Mouse (Mus musculus) spleen, postnatal 36 days (tissue): Measurements from ENCODE around the gene Fcor.
A peak's percentile ranks its signal among the peaks of the same experiment; 100 is the strongest.

Experiments
- DNase-seq, 2 experiments: peaks; one replicate each; pipeline ENCODE4 v3.0.0; 2022; ENCODE audit warnings: low spot score in 2 of 2, mixed read lengths in 1 of 2

Gene Fcor

DNA sequence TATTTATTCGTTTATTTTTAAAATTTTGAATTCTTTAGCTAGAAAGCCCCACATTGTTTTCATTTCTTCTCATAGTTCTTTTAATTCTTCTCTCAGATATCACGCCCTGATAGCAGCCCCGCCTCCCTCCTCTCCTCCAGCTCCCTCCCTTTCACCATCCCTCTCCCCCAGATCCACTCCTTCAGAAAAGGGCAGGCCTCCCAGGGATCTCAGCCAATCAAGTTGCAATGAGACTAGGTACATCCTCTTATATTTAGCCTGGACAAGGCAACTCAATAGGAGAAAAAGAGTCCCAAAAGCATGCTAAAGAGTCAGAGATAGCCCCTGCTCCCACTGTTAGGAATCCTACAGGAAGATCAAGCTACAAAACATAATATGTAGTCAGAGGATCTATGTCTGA lies 2.5 kb upstream of the Fcor start:
- no peak for DNase-seq

DNA sequence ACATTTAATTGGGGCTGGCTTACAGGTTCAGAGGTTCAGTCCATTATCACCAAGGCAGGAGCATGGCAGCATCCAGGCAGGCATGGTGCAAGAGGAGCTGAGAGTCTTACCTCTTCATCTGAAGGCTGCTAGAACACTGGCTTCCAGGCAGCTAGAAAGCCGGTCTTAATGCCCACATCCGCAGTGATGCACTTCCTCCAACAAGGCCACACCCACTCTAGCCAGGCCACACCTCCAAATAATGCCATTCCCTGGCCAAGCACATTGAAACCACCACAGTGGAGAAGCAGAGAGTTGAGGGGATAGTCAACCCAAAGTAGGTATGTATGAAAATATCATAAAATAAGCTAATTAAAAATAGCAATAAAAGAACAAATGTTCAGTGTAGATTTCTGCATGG lies 1.8 kb downstream of the Fcor start:
- peak; percentile 47 to 68 for DNase-seq

DNA sequence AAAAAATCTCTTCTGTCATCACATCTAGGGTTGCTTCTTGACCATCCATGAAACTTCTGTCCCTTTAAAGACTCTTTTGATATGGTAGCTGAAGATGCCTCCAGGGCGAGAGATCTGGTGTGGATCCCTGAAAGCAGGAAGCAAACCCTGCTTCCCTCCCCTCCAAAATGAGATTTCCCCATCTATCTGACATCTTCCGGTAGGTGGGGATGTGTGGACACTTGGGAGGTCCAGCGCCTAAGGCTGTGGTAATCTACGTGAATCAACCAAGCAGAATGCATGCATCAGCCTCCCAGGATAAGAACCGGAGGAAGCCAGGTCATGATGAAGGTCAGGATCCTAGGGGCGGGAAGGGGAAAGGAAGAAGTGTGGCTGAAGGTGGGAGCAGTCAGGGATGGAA lies 6.7 kb downstream of the Fcor start, which contains the start of gene Mcemp1:
Mcemp1 (plus strand) TSS at position 248 of the 400 bp plus-strand sequence.
- no peak for DNase-seq

DNA sequence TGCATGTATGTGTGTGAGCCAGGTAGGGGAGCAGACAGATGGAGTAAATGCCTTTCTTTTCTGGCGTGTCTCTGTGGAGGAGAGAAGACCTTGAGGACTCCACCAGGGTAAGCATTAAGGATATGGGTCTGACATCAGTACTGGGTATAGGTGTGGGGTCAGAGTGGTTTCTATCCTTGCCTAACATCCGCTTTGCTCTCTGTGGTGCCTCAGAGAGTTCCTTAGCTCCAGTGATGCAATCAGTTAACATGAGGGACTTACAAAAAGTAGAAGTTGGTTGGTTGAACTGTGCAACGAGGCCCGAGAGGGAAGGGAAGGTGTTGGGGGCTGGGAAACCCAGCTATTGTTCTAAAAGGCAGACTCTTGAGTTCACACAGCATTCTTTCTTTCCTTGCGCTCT lies 7.8 kb downstream of the Fcor start:
- DNase-seq, result peak; percentile 28 to 47

GRCm38 (mm10) chr8:3660889-3661288 lies 11.3 kb downstream of the Fcor start:
- DNase-seq, result peak; percentile 27 to 41

DNA sequence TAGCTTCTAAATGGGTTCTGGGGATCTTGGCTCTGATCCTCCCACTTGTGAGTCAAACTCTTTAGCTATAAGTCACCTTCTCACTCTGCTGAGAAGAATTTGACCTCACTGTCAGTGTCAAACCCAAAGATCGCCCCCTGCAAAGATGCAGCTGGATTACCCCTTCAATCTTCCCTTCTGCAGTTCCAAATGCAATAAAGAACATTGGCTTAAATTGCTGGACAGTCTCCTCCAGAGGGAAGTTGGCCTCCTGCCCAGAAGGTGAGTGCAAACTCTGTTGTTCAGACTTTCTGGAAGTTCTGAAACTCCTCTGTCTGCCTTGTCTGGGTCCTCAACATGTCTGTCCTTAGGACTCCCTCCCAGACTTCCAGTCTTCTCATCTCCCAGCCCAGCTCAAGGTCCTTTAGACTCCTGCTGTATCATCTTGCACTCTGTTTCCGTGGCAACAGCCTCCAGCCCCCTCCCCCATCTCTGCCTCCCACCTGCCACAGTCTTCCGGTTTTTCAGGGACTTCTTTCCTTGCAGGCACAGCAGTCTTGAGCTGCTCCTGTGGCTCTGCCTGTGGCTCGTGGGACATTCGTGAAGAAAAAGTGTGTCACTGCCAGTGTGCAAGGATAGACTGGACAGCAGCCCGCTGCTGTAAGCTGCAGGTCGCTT lies 15.3 kb downstream of the Fcor start:
- DNase-seq, result no peak

GRCm38 (mm10) chr8:3655526-3655925 lies 16.6 kb downstream of the Fcor start, which contains the start of gene Retn:
Gene Retn, plus strand, starts transcription at chr8:3655770.
- no peak for DNase-seq

GRCm38 (mm10) chr8:3654726-3655508 lies 17.2 kb downstream of the Fcor start:
- no peak for DNase-seq

DNA sequence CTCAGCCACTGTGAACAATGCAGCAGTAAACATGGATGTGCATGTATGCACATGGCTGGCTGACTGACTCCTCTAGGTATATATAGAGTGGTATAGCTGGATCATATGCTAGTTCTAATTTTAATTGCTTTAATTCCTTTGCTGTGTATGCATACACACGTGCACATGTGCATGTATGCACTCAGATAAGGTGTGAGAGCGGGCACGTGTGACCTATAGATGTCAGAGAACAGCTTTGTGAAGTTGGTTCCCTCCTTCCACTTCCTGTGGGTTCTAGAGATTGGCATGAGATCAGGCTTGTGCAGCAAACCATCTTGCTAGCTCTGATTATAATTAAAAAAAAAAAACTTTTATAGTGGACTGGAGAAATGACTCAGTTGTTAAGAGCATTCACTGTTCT lies 19.3 kb downstream of the Fcor start:
- DNase-seq, result no peak

DNA sequence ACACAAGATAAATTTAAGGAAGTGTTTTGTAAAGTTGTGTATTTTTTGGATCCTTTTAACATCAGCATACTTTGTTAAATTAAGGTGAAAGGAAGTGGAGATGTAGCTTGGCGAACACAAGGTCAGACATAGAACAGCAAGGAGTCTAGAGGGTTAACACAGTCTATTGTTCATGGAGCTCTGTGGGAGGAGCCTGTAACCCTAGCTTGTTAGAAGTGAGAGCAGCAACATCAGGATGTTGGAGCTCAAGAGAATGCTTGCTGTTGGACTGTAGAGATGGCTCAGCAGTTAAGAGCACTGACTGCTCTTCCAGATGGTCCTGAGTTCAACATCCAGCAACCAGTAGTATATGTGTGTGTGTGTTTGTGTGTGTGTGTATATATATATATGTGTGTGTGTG lies 23.2 kb downstream of the Fcor start:
- DNase-seq, result no peak

GRCm38 (mm10) chr8:3648268-3648667 lies 23.9 kb downstream of the Fcor start:
- no peak for DNase-seq

DNA sequence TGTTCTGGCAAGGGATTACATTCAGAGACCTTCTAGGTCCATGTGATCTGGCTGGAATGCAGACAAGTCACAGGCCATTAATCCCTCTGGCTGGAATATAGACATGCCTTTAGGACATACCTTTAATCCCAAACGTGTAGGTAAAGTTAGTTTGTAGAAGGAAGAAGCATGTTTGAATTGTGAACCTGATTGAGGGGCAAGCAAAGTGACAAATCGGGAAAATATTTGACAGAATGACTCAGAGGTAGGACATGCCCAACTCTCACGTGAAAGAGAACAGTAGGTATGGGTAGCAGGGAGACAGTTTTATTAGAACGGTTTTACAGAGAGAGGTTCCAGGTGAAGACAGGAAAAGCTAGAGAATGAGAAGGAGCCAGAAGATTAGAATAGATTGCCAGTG lies 24.6 kb downstream of the Fcor start:
- no peak for DNase-seq

- DNase-seq, result no peak
These were observed 25.2 kb downstream of the Fcor start for GRCm38 (mm10) chr8:3646824-3647531.

DNA sequence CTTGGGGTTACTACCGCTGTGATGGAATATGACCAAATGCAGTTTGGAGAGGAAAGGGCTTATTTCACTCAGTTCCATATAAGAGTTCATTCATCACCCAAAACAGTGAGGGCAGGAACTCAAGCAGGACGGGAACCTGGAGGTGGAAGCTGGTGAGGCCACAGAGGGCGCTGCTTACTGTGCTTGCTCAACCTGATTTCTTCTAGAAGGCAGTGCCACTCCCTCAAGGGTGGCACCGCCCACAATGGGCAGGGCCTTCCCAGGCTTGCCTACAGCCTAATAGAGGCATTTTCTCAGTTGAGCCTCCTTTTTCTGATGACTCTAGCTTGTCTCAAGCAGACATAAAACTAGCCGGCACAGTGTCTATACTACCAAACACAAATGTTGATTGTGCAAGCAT lies 26.4 kb downstream of the Fcor start:
- DNase-seq, result peak; percentile 72 to 78

DNA sequence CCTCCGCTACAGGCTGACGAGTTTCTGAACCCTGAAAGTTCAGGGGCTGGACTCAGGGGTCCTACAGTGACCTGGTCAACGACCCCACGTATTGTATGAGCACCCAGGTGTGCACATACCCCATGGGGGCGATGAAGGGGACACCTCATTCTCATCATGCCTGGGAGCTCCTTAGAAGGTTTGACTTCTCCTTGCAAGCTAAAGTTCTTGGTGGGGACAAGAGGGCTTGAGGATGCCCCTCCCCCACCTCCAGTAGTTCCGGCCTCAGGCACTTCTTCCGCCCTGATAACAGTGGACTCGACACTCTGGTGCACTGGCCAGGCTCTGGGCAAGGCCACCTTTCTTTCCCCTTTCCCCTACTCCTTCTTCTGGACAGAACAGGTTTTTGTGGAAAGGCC lies 40.7 kb downstream of the Fcor start:
- peak in 1 of 2 experiments; percentile 12 for DNase-seq

DNA sequence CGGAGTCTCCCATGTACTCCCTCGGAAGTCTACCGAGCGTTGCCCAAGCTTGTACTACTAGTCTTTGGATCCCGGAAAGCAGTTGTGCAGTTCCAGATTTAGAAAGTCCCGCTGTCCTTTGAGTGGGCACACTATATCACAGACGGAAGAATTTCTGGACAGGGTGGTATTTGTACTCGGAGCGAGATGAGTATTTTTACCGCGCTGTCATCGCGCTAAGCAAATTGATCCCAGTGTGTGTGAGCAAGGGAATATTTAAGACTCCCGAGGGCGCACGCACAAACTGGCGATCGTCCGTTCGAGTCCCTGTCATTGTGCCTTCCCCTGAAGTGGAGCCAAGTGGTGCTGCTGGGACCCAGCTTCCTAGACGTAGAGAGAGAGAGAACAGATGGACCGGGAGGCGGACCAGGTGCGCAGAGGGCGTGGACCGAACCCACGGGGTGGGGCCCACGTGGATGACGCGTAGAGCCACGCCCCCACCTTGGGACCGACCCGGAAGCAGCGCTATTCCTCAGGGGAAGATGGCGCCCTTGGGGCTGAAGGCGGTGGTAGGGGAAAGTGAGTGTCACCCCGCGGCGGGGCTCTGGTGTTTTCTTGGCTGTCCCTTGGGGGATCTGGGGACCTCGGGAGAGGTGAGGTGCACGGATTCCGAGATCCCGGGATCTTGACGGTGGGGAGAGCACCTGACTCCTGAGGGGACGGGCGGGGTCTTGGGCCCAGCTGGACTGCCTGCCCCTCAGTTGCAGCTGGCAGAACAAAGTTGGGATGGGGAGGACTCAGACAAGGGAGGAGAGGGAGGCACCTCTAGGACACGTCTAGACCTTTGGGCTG lies 41.3 kb downstream of the Fcor start, which contains the start of gene Stxbp2:
Stxbp2 (plus strand) TSS at position 309 of the 831 bp plus-strand sequence.
- DNase-seq, result peak; percentile 84

- peak; percentile 26 to 48 for DNase-seq
These were observed 44.1 kb downstream of the Fcor start for GRCm38 (mm10) chr8:3628014-3628413.

DNA sequence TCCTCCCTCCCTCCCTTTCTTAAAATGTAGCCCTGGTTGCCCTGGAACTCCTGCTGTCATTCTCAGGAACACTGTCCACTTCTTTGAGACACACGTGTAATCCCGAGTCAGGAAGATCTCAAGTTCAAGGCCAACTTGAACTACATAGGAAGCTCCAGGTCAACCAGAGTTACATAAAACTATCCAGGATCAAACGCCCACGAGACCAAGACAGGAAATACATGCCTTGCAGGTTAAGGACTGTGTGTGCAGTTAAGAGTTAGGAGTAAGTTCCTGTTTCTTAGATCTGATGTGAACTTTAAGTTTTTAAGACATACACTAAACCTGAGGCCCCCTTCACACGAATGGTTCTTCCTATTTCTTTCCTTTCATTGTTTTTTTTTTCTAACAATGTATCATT lies 45.2 kb downstream of the Fcor start:
- DNase-seq, result no peak

DNA sequence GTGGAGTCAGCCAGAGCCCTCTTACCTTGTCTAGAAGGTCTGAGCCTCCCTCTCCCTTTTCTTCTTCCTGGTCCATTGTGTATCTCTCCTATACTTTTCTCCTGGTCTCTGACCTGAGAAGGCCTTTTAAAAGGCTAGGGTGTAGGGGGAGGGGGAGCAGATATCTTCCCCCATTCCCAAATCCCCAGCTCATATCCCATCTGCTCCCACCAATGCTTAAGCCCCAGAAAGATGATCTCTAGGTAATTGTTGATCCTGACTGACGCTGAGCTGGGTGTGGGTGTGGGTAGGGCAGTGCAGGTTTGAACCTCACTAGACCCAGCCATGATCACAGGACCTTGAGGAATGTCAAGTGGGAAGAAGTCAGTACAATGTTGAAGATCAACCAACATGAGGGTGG lies 46.7 kb downstream of the Fcor start, which contains the start of gene Pcp2:
Pcp2 (minus strand) TSS at position 101 of the 400 bp plus-strand sequence.
- DNase-seq, result no peak

GRCm38 (mm10) chr8:3622119-3622518 lies 50.0 kb downstream of the Fcor start:
- no peak for DNase-seq

GRCm38 (mm10) chr8:3621199-3621970 lies 50.8 kb downstream of the Fcor start, which contains the start of the genes Xab2 and Pet100:
Gene Xab2, minus strand, starts transcription at chr8:3621316.
Gene Pet100, plus strand, starts transcription at chr8:3621548.
- DNase-seq, result peak; percentile 97 to 98
